Mouse (Mus musculus): Measurements from ENCODE around the gene Cdca7l. TPM values are rescaled to one million over a fixed set of nuclear protein-coding genes. Genes with fewer than 3 reads are reported as not detected.
"Not testable (repeated sequence)": the region's sequence is repeated elsewhere in the genome, so short reads cannot be mapped to it uniquely, and the experiment has no call there.

Gene Cdca7l
- polyA plus RNA-seq, 1 experiment: 5.2 TPM

DNA sequence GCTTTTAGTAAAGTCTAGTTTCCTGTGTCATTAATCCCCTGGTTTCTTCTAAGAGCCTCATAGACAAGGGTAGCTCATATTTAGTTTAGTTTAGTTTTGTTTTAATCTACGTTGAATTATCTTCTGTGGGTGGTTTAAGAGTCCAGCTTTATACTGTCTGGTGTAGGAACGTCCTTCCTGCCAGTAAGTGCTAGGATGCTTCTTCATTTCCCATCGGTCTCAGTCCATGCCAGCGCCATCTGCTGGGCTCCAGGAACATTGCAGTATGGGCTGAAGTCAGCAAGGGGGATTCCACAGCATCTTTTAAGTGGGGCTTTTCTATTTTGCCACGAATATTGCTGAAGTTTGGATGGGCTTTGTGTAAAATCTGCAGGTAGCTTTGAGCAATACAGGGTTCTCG, 49.2 kb downstream of the Cdca7l start:
- 17% methylated on average over 6 of the region's 6 CpGs for WGBS
- no peak for DNase-seq (ENCODE audit: low read depth, low spot score)

DNA sequence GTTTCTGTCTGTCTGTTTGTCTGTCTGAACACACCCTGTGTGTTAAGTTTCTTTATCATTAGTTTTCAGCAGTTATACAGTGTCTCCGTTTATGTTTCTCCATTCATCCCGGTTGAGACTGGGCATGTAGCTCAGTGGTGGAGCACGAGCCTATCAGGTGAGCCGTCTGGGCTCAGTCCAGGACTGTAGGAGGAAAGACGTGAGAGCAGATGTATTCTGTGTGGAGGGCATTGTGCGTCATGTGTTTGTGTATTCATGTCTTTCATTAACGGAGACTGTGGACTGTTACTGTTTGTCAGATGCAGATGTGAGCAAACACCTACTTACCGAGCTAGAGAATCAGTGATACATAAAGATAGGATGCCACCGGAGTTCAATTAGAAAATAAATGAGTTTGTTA, 52.9 kb downstream of the Cdca7l start:
- 67% methylated on average over 9 of the region's 9 CpGs for WGBS

DNA sequence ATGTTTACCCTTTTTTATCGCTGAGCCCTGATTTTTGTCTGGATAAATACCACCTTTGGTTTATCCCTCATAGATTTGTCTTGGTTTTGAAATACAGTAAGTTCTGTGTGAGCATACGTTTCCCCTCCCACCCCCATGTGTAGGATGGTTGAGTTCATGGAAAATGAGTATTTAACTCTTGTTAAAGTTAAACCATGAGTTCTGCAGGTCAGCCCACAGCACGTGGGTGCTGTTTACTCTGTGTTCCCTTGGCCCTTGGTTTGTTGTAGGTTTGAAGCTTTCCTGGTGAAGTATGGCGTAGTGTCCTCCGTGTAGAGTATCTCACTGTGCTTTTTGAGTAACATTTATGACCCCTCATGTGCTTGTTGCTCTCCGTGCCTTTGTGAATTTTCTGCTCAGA, 53.8 kb downstream of the Cdca7l start:
- 81% methylated on average over 6 of the region's 6 CpGs for WGBS
- no peak for DNase-seq (ENCODE audit: low read depth, low spot score)

More for the DNA sequence above, 52.9 kb downstream of the Cdca7l start:
- DNase-seq (ENCODE audit: low read depth, low spot score): no peak

DNA sequence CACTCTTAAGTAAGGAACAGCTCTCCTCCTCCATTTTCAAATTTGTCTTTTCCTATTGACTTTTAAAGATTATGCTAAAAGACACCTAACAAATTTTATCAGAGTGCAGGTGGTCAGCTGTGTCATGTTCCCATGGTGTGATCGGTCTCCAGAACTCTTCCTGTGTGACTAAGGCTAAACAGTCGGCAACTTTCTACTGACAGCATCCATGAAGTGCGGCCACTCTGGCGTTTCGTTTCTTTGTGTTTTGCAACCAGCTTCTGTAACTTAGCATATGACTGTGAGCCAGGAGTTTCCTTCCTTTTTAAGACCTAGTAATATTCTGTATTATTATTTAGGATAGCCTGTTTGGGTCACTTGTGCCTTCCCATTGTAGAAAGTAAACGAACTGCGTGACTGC, 56.8 kb downstream of the Cdca7l start:
- WGBS: 73% methylated on average over 7 of the region's 7 CpGs
- DNase-seq (ENCODE audit: low read depth, low spot score): no peak

DNA sequence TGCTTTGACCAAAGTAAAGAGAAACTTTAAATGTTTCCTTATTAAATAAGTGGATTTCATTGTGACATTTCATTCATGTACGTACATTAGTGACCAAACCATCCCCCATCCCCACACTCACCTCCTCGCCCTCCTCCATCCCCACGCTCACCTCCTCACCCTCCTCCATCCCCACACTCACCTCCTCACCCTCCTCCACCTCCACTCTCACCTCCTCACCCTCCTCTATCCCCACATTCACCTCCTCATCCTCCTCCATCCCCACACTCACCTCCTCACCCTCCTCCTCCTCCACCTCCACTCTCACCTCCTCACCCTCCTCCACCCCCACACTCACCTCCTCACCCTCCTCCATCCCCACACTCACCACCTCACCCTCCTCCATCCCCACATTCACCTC, 57.2 kb downstream of the Cdca7l start:
- no peak for DNase-seq (ENCODE audit: low read depth, low spot score)

DNA sequence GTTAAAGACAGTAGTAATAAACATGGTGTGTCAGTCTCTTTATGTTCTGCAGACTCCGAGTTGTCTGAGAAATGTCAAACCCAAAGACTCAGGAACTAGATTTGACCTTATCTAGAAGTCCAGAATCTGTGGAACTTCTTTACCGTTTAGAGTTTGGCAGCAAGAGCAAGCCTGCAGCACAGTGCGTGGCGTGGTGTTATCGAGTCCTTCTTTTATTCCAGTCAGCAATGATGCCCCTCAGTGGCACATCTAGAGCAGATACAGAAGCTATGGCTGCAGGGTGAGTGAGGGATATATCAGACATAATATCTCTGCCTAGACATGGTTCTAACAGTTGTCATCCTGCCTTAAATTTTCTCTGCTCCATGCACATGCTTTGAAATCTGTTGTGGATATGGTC, 58.6 kb downstream of the Cdca7l start:
- DNase-seq (ENCODE audit: low read depth, low spot score): no peak
- WGBS: 82% methylated on average over 5 of the region's 5 CpGs

More for the DNA sequence above, 57.2 kb downstream of the Cdca7l start:
- WGBS: 82% methylated on average over 3 of the region's 3 CpGs

DNA sequence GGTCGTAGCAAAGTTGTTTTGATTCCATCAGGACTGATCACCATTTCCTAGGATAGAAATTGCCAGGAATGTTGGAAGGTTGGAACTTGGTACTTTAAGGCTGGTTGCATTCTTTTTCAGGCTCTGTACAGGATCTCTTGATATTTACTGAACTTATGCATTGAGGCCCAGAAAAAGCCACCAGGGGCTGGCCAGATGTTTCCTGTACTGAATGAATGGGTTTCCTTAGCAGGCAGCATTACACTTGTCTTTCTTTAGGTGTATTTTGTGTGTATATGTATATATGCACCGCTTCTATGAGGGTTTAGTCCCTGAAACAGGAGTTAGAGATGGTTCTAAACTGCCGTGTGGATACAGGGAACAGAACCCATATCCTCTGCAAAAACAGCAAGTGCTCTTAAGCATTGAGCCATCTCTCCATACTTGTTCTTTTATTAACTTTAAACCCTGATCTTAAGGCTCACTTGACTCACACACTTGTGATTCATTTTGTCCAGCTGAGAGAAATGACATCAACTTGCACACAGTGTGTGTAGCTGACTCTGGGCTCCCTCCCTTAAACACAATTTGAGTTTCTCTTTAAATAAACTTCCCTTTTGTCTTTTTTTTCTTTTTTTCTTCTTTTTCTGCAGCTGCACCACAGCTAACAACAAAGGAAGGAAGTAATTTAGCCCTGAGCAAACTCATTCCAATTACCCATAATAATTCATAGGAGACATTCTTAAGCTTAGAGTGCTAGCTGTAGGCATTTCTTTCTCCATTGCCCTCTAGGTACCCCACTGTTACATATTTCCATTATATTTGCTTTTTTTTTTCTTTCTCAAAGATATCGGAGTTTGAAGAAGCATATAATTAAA, 63.8 kb downstream of the Cdca7l start:
- WGBS: 82% methylated on average over 4 of the region's 4 CpGs
- no peak for DNase-seq (ENCODE audit: low read depth, low spot score)

DNA sequence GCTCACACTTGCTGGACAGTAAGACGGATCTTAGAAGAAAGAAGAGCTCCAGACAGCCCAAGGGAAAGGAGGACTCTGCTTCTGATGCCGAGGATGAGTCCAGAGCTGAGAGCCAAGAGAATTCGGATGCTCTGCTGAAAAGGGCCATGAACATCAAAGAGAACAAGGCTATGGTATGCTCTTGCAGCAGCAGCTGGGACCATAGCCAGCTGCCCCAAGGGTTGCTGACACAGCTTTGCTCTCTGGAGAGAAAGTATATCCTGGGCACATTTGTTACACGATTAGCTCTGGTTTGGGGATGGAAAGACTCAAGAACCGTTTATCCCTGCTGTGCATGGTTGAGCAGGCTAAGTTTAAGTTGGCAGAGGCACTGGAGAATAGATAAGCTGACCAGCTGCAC, 68.2 kb downstream of the Cdca7l start:
- DNase-seq (ENCODE audit: low read depth, low spot score): no peak
- 82% methylated on average over 5 of the region's 5 CpGs for WGBS

DNA sequence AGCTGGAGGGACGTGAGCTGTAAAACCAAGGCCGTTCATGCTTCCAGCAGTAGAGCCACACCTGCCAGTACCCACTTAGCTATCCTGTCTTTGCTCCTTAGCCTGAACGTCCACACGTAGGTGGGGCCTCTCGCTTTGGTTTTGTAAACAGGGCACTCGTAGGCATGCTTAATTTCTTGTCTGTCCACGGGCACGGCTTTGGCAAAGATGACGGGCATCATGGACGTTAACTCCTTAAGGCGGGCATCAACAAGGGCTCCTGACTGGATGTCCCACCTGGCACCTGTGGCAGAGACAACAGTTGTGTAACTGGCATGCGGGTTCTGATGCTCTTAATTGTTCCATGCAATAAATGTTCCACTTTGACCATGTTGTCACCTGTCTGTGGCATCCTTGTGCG, 74.3 kb downstream of the Cdca7l start:
- 82% methylated on average over 13 of the region's 13 CpGs for WGBS
- no peak for DNase-seq (ENCODE audit: low read depth, low spot score)

DNA sequence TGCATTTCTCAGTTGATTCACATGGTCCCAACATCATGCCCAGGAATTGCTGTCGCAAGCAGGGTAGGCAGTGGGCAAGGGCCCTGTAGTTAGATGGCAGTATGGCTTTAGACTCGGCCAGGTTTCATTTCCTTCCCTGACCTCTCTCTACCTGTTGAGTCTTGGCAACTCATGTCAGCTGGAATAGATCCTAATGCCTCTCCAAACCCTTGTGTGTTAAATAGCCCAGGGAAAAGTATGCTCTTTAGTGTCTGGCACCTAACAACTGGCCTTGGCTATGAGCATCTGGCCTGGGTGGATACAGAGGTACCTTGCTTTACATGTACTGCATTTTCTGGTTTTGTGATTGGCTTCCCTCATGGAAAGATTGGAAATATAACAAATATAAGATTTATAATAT, 80.5 kb downstream of the Cdca7l start:
- no peak for DNase-seq (ENCODE audit: low read depth, low spot score)
- WGBS: 93% methylated on average over 2 of the region's 2 CpGs

DNA sequence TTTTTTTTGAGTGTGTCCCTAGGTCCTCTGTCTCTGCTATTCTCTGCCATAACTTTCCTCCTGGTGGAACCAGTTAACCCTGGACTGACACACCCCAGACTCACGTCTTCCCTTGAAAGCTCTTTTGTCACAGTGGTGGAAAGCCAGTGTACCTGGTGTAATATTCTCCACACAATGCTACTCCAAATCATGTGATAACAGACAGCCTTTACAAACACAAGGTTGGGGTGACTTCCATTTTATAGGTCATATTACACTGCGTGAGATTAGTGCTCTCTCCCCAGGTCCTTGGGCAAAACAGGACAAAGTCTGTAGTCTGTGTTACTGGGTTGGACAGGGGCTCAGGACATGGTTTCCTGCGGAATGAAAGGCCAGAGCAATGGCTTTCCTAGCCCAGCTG, 83.3 kb downstream of the Cdca7l start:
- 57% methylated on average over 3 of the region's 3 CpGs for WGBS
- no peak for DNase-seq (ENCODE audit: low read depth, low spot score)

DNA sequence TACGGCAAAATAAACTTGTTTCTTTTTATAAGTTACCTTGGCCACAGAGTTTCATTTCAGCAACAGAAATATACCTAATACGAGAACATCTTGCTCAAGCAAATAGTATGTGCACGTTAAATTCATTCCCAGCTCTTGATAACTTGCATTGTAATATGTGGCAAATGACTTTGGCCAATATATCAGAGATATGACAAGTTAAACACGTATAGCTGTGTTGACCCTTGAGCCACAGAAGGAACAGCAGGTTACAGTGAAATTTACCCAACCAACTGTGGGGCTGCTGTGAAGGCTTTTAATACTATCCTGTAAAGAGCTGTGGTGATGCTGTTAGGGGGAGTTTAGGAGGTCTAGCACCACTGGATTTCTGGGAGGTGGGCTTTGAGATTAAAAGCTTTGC, 96.7 kb downstream of the Cdca7l start:
- not testable (repeated sequence) for DNase-seq (ENCODE audit: low read depth, low spot score)
- 42% methylated on average over 1 of the region's 4 CpGs for WGBS

DNA sequence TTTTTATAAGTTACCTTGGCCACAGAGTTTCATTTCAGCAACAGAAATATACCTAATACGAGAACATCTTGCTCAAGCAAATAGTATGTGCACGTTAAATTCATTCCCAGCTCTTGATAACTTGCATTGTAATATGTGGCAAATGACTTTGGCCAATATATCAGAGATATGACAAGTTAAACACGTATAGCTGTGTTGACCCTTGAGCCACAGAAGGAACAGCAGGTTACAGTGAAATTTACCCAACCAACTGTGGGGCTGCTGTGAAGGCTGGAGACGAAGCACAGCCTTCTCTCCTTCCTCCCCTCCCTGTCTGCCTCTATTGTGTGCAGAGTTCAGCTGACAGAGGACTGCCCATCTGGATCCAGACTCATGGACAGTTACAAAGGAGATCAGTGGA, 97.3 kb downstream of the Cdca7l start:
- DNase-seq (ENCODE audit: low read depth, low spot score): not testable (repeated sequence)
- 39% methylated on average over 2 of the region's 4 CpGs for WGBS

DNA sequence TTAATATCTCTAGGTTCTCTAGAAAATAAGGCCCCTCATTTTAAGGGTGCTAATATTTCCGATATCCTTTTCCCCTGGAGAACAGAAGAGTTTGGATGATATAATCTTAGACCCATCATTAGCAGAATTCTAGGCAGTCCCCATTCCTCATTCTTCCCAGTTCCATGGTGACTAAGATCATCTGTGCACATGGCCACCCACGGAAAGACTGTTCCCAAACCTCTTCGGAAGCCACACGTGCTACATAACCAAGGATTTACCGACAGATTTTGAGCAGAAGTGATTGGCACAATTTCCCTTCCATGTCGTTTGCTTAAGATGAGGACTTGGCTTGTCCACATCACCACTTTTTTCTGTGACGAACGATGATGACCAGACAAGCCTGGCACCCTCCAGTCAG, 99.6 kb downstream of the Cdca7l start:
- WGBS: 85% methylated on average over 8 of the region's 8 CpGs
- DNase-seq (ENCODE audit: low read depth, low spot score): no peak

DNA sequence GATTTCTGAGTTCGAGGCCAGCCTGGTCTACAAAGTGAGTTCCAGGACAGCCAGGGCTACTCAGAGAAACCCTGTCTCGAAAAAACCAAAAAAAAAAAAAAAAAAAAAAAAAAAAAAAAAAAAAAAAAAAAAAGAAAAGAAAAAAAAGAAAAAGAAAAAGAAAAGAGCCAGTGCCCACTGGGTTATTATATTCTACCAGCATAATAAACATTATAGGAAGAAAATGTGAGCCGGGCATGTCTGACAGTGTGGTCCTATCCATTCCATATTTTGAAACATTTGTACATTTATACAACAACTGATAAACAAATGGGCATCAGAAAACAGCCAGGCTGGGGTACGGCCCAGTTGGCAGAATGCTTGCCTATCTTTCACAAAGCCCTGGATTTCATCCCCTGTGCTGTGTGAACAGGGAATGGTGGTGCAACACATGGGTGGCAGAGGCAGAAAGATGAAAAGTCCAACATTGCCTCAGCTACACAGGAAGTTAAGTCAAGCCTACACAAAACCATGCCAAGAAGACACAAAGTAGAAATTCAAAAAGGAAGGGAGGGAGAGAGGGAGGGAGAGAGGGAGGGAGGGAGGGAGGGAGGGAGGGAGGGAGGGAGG, 101.2 kb downstream of the Cdca7l start:
- not testable (repeated sequence) for DNase-seq (ENCODE audit: low read depth, low spot score)
- WGBS: 75% methylated on average over 4 of the region's 4 CpGs

DNA sequence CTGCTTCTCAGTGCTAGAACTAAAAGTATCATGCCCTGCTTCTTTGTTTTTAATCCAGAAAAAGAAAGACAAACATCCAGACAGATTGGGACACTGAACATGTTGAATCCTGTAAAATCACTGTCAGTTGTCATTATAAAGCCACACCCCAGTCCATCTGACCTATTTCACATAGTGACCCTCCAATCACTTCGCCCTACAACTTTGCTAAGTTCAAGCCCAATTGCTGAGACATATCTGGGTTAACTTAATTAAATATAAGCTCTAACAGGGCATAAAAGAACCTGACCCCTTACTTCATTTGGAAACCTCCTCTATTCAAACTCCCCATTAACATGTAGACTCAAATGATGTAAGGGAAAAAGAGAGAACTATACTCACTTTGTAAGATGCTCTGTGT, 107.3 kb downstream of the Cdca7l start:
- WGBS: 67% methylated on average over 1 of the region's 1 CpGs
- DNase-seq (ENCODE audit: low read depth, low spot score): no peak

DNA sequence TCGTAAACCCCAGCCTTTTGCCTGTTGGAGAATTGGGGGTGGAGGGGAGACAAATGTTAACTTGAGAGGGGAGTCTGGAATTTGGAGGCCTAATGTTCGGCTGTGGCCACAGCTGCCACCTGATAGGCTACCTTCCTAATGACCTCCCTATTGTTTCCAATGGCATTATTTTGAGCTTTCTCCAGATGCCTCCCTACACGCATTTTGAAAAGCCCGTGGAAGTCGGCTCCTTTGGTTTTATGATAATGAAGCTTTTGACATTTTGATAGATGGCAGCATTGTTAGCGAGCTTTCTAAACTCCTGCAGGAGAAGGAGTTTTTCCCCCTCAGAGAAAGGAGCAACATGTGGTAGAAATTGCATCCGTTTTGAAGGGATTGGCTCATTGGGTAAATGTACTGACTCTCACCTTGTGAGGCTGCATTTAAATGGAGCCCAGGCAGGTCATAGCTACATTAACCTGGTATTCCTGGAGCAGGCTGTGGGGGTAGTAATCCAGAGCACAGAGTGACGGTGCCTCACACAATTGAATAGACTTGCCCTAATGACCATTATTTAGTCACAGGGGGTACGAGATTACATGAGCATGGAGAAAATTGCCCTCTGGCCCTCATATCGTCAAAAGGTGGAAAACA, 110.6 kb downstream of the Cdca7l start:
- WGBS: 48% methylated on average over 10 of the region's 10 CpGs

DNA sequence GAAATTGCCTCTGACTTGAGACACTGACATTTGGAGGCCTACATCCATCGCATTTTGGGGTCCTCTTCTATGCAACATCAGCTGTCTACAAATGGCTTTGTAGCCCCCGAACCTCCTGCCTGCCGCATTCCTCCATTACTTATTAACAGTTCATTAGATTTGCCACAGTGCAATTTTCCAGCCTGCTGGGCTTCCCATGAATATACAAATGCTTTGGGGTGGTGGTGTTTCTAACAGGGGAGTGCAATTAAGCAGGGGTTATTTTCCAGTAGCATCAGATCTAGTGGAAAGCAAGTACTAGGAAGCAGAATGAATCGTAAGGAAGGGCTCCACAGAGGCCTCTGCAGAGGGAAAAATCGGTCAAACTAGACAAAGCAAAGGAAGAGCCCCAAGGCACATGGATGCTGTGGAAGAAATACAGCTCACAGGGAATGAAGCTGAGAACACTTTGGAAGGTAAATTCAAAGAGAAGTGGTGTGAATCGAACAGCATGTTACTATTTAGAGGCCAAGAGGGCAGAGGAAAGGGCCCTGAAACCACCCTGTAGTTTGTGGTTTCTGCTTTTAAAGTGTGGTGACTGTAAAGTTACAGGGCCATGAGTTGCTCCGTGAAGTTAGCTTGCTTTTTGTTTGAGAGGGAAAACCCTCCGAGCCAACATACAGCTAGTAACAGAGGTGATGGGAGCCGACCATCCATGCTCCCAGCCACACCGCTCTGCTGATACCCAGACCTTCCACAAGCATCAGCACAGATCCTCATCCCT, 111.9 kb downstream of the Cdca7l start:
- 60% methylated on average over 10 of the region's 10 CpGs for whole genome bisulfite sequencing
- DNase-seq (ENCODE audit: low read depth, low spot score): no peak

More for the DNA sequence above, 110.6 kb downstream of the Cdca7l start:
- no peak for DNase-seq (ENCODE audit: low read depth, low spot score)
